Comparison of ENCODE assay signal across 27 mouse cellular contexts in genomic region chr4:145002733-145003132, GRCm38 (mm10).
DNase-seq lines count a peak whose midpoint lies in the region; ATAC-seq and TF ChIP-seq lines count a peak whose summit lies in the region.
"Had no signal": no experiment of that assay in that cellular context is flagged by ENCODE, and none has a peak within 500 bp of the region (broad histone marks: within the 10 kb centered on the region; RNA-seq: fewer than 3 reads in every experiment).

No protein-coding gene starts in this region.

- no peak overlapping the region for H3K4me2 ChIP-seq in midbrain, embryonic 11.5 days
- H3K4me2 ChIP-seq: embryonic facial prominence, embryonic 12.5 days; embryonic facial prominence, embryonic 15.5 days; forebrain, embryonic 13.5 days; heart, embryonic 12.5 days; heart, embryonic 15.5 days; hindbrain, embryonic 13.5 days had no signal

- intact Hi-C loops in gastrocnemius, adult 2 months (cut with DNase I), result no loop called here

- H3K27me3 ChIP-seq in midbrain, embryonic 11.5 days (ENCODE audit: control insufficient read depth, insufficient read depth, low read length), result no peaks in the 10 kb centered on the region
- H3K27me3 ChIP-seq in midbrain, embryonic 10.5 days (ENCODE audit: low read depth, poor library complexity, severe bottlenecking), result no peaks in the 10 kb centered on the region
- H3K27me3 ChIP-seq: embryonic facial prominence, embryonic 12.5 days; embryonic facial prominence, embryonic 15.5 days; forebrain, embryonic 13.5 days; heart, embryonic 12.5 days; heart, embryonic 15.5 days; hindbrain, embryonic 13.5 days had no signal

- no peaks in the 10 kb centered on the region for H3K4me1 ChIP-seq in midbrain, embryonic 11.5 days (ENCODE audit: control insufficient read depth, insufficient read depth, low read length)
- peaks cover 8% of the 10 kb centered on the region; the same call in 1 of the 2 replicates for H3K4me1 ChIP-seq in midbrain, embryonic 10.5 days

- WGBS in midbrain, embryonic 11.5 days, result 84% methylated on average over 1 of the region's 1 CpGs
- 94% methylated on average over 1 of the region's 1 CpGs for WGBS in midbrain, embryonic 10.5 days

- H3K36me3 ChIP-seq in midbrain, embryonic 11.5 days (ENCODE audit: control insufficient read depth, insufficient read depth, low read length), result no peaks in the 10 kb centered on the region
- H3K36me3 ChIP-seq in midbrain, embryonic 10.5 days, result no peaks in the 10 kb centered on the region
- H3K36me3 ChIP-seq: embryonic facial prominence, embryonic 12.5 days; embryonic facial prominence, embryonic 15.5 days; forebrain, embryonic 10.5 days; heart, embryonic 15.5 days; hindbrain, embryonic 10.5 days; hindbrain, embryonic 13.5 days had no signal

- no peak for TF ChIP-seq CTCF in gastrocnemius, adult 2 months (IDR thresholded peaks at IDR 0.05)

- no peak overlapping the region for H3K9ac ChIP-seq in midbrain, embryonic 11.5 days (ENCODE audit: low read length)
- H3K9ac ChIP-seq: embryonic facial prominence, embryonic 12.5 days; embryonic facial prominence, embryonic 15.5 days; forebrain, embryonic 13.5 days; heart, embryonic 12.5 days; heart, embryonic 15.5 days; hindbrain, embryonic 13.5 days had no signal

- no peaks in the 10 kb centered on the region for H3K9me3 ChIP-seq in midbrain, embryonic 11.5 days (ENCODE audit: control insufficient read depth, low read length)
- H3K9me3 ChIP-seq in midbrain, embryonic 10.5 days (replicated peaks), result no peaks in the 10 kb centered on the region
- H3K9me3 ChIP-seq: embryonic facial prominence, embryonic 12.5 days; embryonic facial prominence, embryonic 15.5 days; forebrain, embryonic 10.5 days; forebrain, embryonic 13.5 days; heart, embryonic 12.5 days; heart, embryonic 15.5 days; hindbrain, embryonic 10.5 days; hindbrain, embryonic 13.5 days had no signal

- no peak for ATAC-seq in midbrain, embryonic 11.5 days (ENCODE audit: low FRiP score)
- ATAC-seq: forebrain, embryonic 13.5 days; forebrain, embryonic 16.5 days; hindbrain, embryonic 16.5 days had no signal

- no peak overlapping the region for H3K27ac ChIP-seq in gastrocnemius, adult 2 months
- no peak overlapping the region for H3K27ac ChIP-seq in midbrain, embryonic 11.5 days (ENCODE audit: low read depth, low read length)
- H3K27ac ChIP-seq in midbrain, embryonic 10.5 days (replicated peaks), result no peak overlapping the region
- H3K27ac ChIP-seq: embryonic facial prominence, embryonic 12.5 days; embryonic facial prominence, embryonic 15.5 days; forebrain, embryonic 10.5 days; forebrain, embryonic 13.5 days; heart, embryonic 15.5 days; hindbrain, embryonic 10.5 days; hindbrain, embryonic 13.5 days had no signal

- no peak overlapping the region for H3K4me3 ChIP-seq in gastrocnemius, adult 2 months
- H3K4me3 ChIP-seq in midbrain, embryonic 11.5 days (ENCODE audit: low read depth, low read length), result no peak overlapping the region
- no peak overlapping the region for H3K4me3 ChIP-seq in midbrain, embryonic 10.5 days
- H3K4me3 ChIP-seq: embryonic facial prominence, embryonic 12.5 days; embryonic facial prominence, embryonic 15.5 days; forebrain, embryonic 10.5 days; forebrain, embryonic 13.5 days; heart, embryonic 12.5 days; heart, embryonic 15.5 days; hindbrain, embryonic 10.5 days; hindbrain, embryonic 13.5 days had no signal

- peak; percentile 4 for DNase-seq in gastrocnemius, adult 2 months
- DNase-seq in gastrocnemius, adult 8-10 months (ENCODE audit: low spot score in 2 of 2), result no peak
- DNase-seq in midbrain, embryonic 11.5 days (ENCODE audit: low spot score, missing footprints), result peak; percentile 4
- DNase-seq in midbrain, embryonic 10.5 days (ENCODE audit: low spot score), result no peak
- peak; percentile 57 for DNase-seq in NIH3T3 (ENCODE audit: low read depth)
- no peak for DNase-seq in urinary bladder, postnatal 10 days (ENCODE audit: low spot score)
- DNase-seq in ovary, postnatal 36 days (ENCODE audit: low spot score), result no peak
- DNase-seq: adrenal gland, adult 2 months; adrenal gland, postnatal 14 days; cerebellum, adult 11 months; cerebellum, adult 2 months; cerebellum, adult 9-11 months; cerebellum, postnatal 25 days; gastrocnemius, postnatal 25 days; heart, adult 18-20 months; heart, postnatal 10 days; heart, postnatal 36 days had no signal

Comparison
In these comparisons a context has a peak if more than half of its experiments do, and no peak if none do; other contexts are left out.
1. DNase-seq: peak in gastrocnemius, adult 2 months (single experiment), midbrain, embryonic 11.5 days (single experiment) and NIH3T3 (single experiment); none in gastrocnemius, adult 8-10 months (0 of 2), midbrain, embryonic 10.5 days (single experiment), urinary bladder, postnatal 10 days (single experiment) and ovary, postnatal 36 days (single experiment).